Mouse (Mus musculus) liver, embryonic 14.5 days (tissue): ENCODE results near the gene Gnai3. TPM values are rescaled to one million over a fixed set of nuclear protein-coding genes. Genes with fewer than 3 reads are reported as not detected.

Source experiments
- ATAC-seq: fragments of 200-750 bp; cut with Nextera tagmentation; 2 replicates; pipeline ENCODE4 v1.8.0; 2017; ENCODE audit warnings: moderate number of reproducible peaks, mild to moderate bottlenecking, moderate library complexity; ENCODE audit not compliant: insufficient read depth
- DNase-seq, 3 experiments: peaks; one replicate each; pipeline ENCODE4 v3.0.0-alpha.2; 2012 to 2013; ENCODE audit warnings: low read depth in 3 of 3, low spot score in 3 of 3
- H3K27ac ChIP-seq: fragments of 300-500 bp; sonication (generic); 2 replicates; pipeline ENCODE4 v1.5.1; 2014; ENCODE audit warnings: moderate library complexity, mild to moderate bottlenecking, control low read depth, inconsistent platforms
- H3K27me3 ChIP-seq: fragments of 300-500 bp; sonication (generic); 2 replicates; pipeline ENCODE4 v1.6.1; 2014; ENCODE audit warnings: mild to moderate bottlenecking, low read length, moderate library complexity; ENCODE audit not compliant: control insufficient read depth, insufficient read depth
- H3K36me3 ChIP-seq: fragments of 300-500 bp; sonication (generic); replicated peaks from 2 replicates; pipeline ENCODE4 v1.6.1; 2014; ENCODE audit warnings: low read depth; ENCODE audit not compliant: control insufficient read depth, insufficient read depth
- H3K4me1 ChIP-seq, 2 experiments: fragments of 200-500 bp in 1 of 2; fragments of 300-500 bp in 1 of 2; sonication (generic) in 1 of 2; replicated peaks; 2 replicates each; pipeline ENCODE4 v1.6.1; 2012 to 2014; ENCODE audit warnings: antibody characterized with exemption in 1 of 2, inconsistent platforms in 1 of 2, low read length in 1 of 2; ENCODE audit not compliant: control insufficient read depth in 2 of 2, insufficient read depth in 2 of 2
- H3K4me2 ChIP-seq: fragments of 300-500 bp; sonication (generic); 2 replicates; pipeline ENCODE4 v1.6.1; 2014; ENCODE audit warnings: low read depth, mild to moderate bottlenecking, control low read depth, moderate library complexity
- H3K4me3 ChIP-seq, 2 experiments: fragments of 200-500 bp in 1 of 2; fragments of 300-500 bp in 1 of 2; sonication (generic) in 1 of 2; 2 replicates each; pipeline ENCODE4 v1.5.1; 2012 to 2014; ENCODE audit warnings: low read depth in 2 of 2, low read length in 2 of 2, mild to moderate bottlenecking in 2 of 2, control low read depth in 1 of 2, inconsistent platforms in 1 of 2, moderate library complexity in 1 of 2; ENCODE audit not compliant: insufficient read depth in 1 of 2
- H3K9ac ChIP-seq: fragments of 300-500 bp; sonication (generic); replicated peaks from 2 replicates; pipeline ENCODE4 v1.6.1; 2014; ENCODE audit warnings: mild to moderate bottlenecking, control low read depth, moderate library complexity
- H3K9me3 ChIP-seq: fragments of 300-500 bp; sonication (generic); 2 replicates; pipeline ENCODE4 v1.6.1; 2016; ENCODE audit warnings: low read length, mixed read lengths; ENCODE audit not compliant: control insufficient read depth
- CTCF ChIP-seq: IDR thresholded peaks from 2 replicates; pipeline ENCODE4 v1.5.1; 2016; ENCODE audit warnings: antibody characterized with exemption, low read depth, control low read depth
- EP300 ChIP-seq: IDR thresholded peaks from 2 replicates; pipeline ENCODE4 v1.6.1; 2016; ENCODE audit warnings: antibody characterized with exemption, low read depth
- WGBS: fragments of 180-500 bp; shearing (Covaris S2); extraction: QIAGEN DNeasy Blood & Tissue Kit; methylation state at CpG from one replicate; pipeline ENCODE4 v1.1.7; 2014; ENCODE audit not compliant: insufficient replicate concordance; 5-methylcytosine and 5-hydroxymethylcytosine counted together
- polyA plus RNA-seq, 2 experiments: library from polyadenylated mRNA; depleted of rRNA in 1 of 2; stranded (reverse) in 1 of 2; unstranded in 1 of 2; fragments of >200 nt; fragmentation: Nextera tagmentation in 1 of 2; extraction: Ambion mirVana in 1 of 2; gene quantifications; 2 replicates each; pipeline versions ENCODE4 v1.2.1 to v1.2.3; 2012 to 2014

The Gnai3 gene
- polyA plus RNA-seq, 2 experiments, result 28.7 to 58.0 TPM

DNA sequence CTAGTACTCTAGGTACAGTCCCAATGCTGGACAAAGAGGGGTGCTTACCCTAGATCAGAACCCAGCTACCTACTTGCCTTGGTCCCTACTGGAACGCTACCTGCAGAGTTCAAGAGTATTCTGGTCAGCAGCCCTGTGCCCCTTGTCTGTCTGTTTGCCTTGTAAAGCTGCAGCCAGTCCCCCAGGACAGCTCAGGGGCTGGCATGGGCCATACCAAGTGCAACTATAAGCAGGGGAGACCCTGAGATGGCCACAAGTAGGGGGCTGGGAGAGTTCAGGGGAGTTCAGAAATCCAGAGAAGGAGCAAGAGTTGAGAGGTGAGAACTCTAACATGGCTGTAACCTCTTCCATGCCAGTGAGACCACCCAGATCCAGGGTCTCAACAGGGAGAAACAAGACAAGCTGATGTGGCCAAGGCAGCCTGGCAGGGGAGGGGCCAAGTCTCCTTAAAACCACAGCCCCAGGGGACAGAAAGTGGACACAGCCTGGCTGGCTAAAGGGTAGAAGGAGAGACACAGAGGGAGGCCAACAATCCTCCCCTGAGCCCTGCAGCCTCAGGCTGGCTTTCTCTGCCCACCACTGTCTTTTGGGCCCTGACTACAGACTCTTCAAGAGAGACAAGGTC, 63.6 kb downstream of the Gnai3 start:
- no peak for TF ChIP-seq EP300
- TF ChIP-seq CTCF, result no peak
- ATAC-seq (no peak), DNase-seq (no peak)
- Histone ChIP-seq H3K9me3 (no peaks in the 10 kb centered on the region), H3K4me2 (peak overlapping the region; percentile 99), H3K9ac (peak overlapping the region; percentile 17), H3K4me3 (no peak overlapping the region), H3K27me3 (no peaks in the 10 kb centered on the region), H3K4me1 (peaks cover 31 to 34% of the 10 kb centered on the region in 2 experiments), H3K27ac (peak overlapping the region; percentile 22), H3K36me3 (peaks cover 39% of the 10 kb centered on the region)
- 72% methylated on average over 1 of the region's 1 CpGs for WGBS

DNA sequence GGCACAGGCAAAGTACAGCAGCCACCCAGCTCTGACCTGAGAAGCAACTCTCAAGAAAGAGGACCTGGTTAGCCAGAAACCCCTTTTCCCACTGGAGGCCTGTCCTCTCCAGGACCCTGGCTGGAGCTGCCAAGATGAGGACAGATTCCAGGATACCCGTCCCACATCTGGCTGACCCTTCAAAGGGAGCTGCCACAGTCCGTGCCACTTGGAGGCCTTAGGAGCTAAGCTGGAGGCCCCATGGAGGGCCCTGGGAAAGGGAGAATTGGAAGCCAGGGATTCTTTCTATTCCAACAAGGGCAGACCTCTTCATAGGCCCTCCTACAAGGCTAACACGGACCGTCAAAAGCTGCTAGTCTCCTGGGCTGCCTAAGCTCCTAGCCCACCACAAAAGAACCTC, 64.3 kb downstream of the Gnai3 start:
- TF ChIP-seq CTCF, result no peak
- no peak for TF ChIP-seq EP300
- Histone ChIP-seq H3K27ac (no peak overlapping the region), H3K36me3 (peaks cover 46% of the 10 kb centered on the region), H3K9me3 (no peaks in the 10 kb centered on the region), H3K4me2 (no peak overlapping the region), H3K4me3 (no peak overlapping the region), H3K9ac (no peak overlapping the region), H3K27me3 (no peaks in the 10 kb centered on the region), H3K4me1 (peaks cover 24 to 27% of the 10 kb centered on the region in 2 experiments)
- no peak for DNase-seq
- WGBS, result 67% methylated on average over 4 of the region's 4 CpGs
- no peak for ATAC-seq

DNA sequence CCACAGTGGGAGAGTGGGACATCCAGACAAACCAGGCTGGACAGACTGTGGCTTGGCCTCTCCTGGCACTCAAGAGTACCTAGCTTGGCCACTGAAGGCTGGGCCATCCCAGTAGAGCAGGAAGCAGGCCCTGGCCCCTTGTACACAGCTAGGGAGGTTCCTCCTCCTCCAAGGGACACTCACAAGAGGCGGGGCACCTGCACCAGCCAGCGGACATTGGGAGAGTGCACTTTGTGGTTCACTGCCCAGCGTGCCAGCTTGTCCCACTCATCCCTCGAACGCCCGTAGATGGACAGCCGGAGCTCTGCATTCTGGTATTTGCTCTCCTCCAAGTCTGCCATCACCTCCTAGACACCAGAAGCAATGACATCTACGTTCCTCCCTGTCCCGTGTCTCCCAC, 69.1 kb downstream of the Gnai3 start:
- Histone ChIP-seq H3K27ac (no peak overlapping the region), H3K9ac (no peak overlapping the region), H3K36me3 (peaks cover 79% of the 10 kb centered on the region), H3K27me3 (no peaks in the 10 kb centered on the region), H3K4me3 (no peak overlapping the region), H3K4me1 (no peaks in the 10 kb centered on the region), H3K4me2 (no peak overlapping the region), H3K9me3 (no peaks in the 10 kb centered on the region)
- WGBS, result 91% methylated on average over 9 of the region's 9 CpGs
- ATAC-seq (no peak), DNase-seq (no peak)
- TF ChIP-seq EP300, result no peak

DNA sequence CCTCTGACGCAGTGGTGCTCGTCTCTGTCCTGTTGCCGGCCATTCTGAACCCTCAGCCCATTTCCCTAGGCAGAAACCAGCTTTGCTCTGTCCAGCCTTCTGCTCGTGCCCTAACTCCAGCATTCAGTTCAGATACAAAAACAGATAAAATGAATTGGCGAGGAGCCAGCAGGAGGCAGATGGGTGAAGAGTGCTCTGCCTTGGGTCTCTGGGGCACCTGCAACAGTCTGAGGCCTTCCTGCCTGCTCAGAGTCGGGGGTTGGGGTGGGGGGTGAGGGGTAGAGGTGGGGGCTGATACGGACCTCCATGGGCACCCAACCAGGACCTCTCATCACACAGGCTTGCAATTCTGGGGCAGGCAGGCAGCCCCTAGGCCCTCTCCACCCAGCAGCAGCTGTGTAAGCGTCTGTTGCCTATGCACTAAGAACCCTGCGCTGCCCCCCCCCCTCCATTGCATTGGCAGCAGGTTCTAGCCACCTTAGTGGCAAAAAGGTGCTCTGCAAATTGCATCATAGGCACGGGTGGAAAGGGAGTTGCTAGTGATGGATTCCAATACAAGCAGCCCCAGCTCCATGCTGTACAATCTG, 72.9 kb downstream of the Gnai3 start:
- Histone ChIP-seq H3K27me3 (no peaks in the 10 kb centered on the region), H3K36me3 (peaks cover 49% of the 10 kb centered on the region), H3K4me2 (no peak overlapping the region), H3K4me3 (no peak overlapping the region), H3K27ac (no peak overlapping the region), H3K4me1 (peaks cover 6 to 20% of the 10 kb centered on the region in 2 experiments), H3K9ac (no peak overlapping the region), H3K9me3 (no peaks in the 10 kb centered on the region)
- TF ChIP-seq EP300, result no peak
- TF ChIP-seq CTCF, result no peak
- no peak for ATAC-seq
- WGBS, result 71% methylated on average over 10 of the region's 10 CpGs
- DNase-seq, result no peak

DNA sequence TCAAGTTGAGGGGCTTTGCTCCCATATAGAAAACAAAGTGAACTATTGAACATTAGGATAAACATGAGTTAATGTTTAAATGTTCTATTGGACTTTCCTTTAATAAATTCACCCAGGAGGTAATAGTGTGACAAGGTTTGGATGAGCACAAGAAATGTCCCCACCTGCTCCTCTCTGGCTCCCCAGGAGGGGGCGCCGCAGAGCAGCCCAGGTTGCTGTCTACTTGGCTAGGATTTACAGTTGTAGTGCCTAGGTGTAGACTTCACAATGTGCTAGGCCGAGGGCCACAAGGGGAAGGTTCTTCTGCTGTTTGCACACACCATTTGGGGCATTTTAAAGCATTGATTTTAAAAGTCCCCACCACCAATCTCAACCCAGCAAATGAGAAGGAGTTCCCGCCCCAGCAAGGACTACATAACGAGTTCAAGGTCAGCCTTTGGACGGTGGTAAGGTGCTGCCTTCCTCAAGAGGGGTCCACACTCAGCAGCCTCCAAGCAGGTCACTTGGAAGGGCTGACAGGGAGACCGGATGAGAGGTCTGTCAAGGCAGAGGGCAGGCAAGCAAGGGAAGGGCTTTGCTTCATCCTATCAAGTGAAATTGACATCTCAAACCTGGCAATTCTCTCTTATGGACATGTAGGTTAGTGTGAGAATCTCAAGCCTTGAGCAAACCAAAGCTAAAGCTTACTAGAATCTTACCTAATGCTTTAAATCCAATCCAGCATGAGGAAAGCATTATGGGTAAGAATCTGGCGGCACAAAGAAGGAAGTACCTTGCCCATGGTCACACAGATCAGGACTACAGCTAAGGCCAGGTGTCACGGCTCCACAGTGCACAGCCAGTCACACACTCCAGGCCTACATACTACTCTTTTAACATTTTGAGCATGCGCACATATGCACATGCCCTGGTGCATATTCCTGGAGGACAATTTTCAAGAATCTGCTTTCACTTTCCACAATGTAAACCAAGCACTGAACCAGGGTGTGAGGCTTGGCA, 75.4 kb downstream of the Gnai3 start:
- peak overlapping the region; percentile 36 for H3K4me2 ChIP-seq

More for the DNA sequence above, 75.4 kb downstream of the Gnai3 start:
- peak in 1 of 3 experiments; percentile 59 for DNase-seq
- WGBS, result 56% methylated on average over 10 of the region's 10 CpGs
- TF ChIP-seq CTCF (peak; percentile 96), EP300 (0 out of 2 replicates have a peak, but pooled peaks have one; percentile 31)
- H3K27me3 ChIP-seq, result no peaks in the 10 kb centered on the region
- H3K27ac ChIP-seq, result no peak overlapping the region
- H3K4me3 ChIP-seq, result no peak overlapping the region
- no peaks in the 10 kb centered on the region for H3K9me3 ChIP-seq
- H3K9ac ChIP-seq, result no peak overlapping the region
- peak; percentile 47 for ATAC-seq
- H3K4me1 ChIP-seq, result peaks cover 6 to 20% of the 10 kb centered on the region in 2 experiments
- H3K36me3 ChIP-seq, result peaks cover 25% of the 10 kb centered on the region
